Mouse (Mus musculus) CH12.LX (cell line): ENCODE measurements around the gene Tmem56.

Source experiments
- EP300 ChIP-seq: IDR thresholded peaks from 2 replicates; pipeline ENCODE4 v1.6.1; 2011; ENCODE audit warnings: low read length, improper control_type of control experiment
- ETS1 ChIP-seq: conservative IDR thresholded peaks from 2 replicates; pipeline ENCODE4 v1.6.1; 2012; ENCODE audit warnings: low read depth, mild to moderate bottlenecking, inconsistent platforms, low read length, improper control_type of control experiment, moderate library complexity

GRCm38 (mm10) chr3:121170631-121171030, 112.3 kb downstream of the Tmem56 start:
- TF ChIP-seq EP300 (no peak), ETS1 (no peak)
